Mouse (Mus musculus): ENCODE measurements at regions not wholly inside any gene's neighbourhood (a gene's known extent, or its start where the extent isn't known, plus 50 kb on each side); places are given as distances from the start of the nearest gene placed in this dataset.

- TF ChIP-seq GATA1 (IDR thresholded peaks at IDR 0.05; ENCODE audit: low read length) (no peak), TAL1 (IDR thresholded peaks at IDR 0.05; ENCODE audit: low read length) (no peak)
These were observed 64.2 kb upstream of the Sec14l1 start for GRCm38 (mm10) chr11:117050788-117051187.
